Mouse (Mus musculus): ENCODE measurements around the gene Mrc2.
A peak's percentile ranks its signal among the peaks of the same experiment; 100 is the strongest.

Gene Mrc2

DNA sequence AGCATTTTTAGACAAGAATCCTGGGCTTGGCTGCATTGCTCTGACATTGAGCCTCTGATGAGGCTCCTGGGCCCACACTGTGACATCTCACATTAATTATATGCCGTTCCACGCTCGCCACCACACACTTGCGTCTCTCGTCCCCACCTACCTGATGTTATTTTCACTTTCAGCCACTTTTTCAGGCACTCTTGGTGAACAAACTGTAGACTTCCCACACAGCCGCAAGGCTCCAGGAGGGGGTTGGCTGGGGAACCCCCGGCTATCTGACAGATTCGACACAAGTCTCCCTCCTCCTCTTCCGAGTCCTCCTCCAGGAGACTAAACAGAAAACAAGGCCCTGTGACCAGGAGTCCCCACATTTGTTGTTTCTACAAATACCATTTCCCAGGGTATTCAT is 92.8 kb downstream of the Mrc2 start:
- peak; percentile 82 for DNase-seq (ENCODE audit: low read depth, low spot score)

DNA sequence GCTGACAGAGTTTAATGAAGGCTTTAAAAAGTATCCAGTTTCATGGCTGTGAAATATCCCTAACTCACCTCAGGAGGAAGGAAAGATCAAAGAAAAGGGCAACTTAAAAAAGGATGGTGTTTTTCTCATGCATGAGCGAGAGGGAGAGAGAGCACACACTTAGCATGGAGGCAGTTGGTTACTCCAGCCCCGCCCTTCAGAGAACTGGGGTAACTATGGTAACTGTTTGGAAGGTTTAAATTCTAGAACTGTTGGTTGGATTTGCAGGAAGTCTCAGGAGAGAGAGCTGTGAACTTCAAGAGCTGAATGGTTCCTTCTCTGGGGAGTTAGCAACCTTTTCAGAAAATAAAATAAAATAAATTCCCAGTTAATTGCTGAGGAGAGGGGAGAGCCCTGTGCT is 96.2 kb downstream of the Mrc2 start:
- DNase-seq (ENCODE audit: low read depth, low spot score) = peak; percentile 87

DNA sequence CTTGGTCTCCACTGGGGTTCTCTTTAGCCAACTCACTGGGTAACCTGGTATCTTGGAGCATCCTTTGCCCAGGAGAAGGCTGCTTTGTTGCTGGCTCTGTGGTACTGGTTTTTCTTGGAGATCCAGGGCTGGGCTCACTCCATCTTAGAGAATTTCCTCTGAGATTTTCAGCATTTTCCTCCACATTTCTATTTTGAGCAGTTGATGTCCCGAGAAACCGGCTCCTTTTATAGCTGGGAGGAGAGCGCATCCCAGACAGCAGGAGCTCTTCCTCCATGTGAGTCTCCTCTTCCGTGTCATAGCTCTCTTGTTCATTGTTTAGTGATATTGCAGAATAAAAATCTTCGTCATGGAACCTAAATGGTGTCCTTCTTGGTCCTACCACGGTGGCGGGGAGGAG is 97.8 kb downstream of the Mrc2 start:
- DNase-seq (ENCODE audit: low read depth, low spot score) = peak; percentile 50

All from brain, adult 2 months (tissue).